Mouse (Mus musculus): ENCODE measurements around the gene Zfp260. TPM values are rescaled to one million over a fixed set of nuclear protein-coding genes. Genes with fewer than 3 reads are reported as not detected.

Zfp260 gene
- polyA plus RNA-seq, 1 experiment from 2014 or later = 10.1 TPM

- no peak overlapping the region for H3K4me2 ChIP-seq (ENCODE audit: low read depth, low read length)
- ATAC-seq (no peak), DNase-seq (no peak)
- no peak overlapping the region for H3K4me3 ChIP-seq (ENCODE audit: low read depth, low read length)
- H3K36me3 ChIP-seq (replicated peaks; ENCODE audit: insufficient read depth, low read length) = peaks cover 10% of the 10 kb centered on the region; the same call in 1 of the 2 replicates
- no peaks in the 10 kb centered on the region for H3K27me3 ChIP-seq (ENCODE audit: insufficient read depth, low read length)
- H3K9ac ChIP-seq (replicated peaks) = no peak overlapping the region
- no peaks in the 10 kb centered on the region for H3K4me1 ChIP-seq (ENCODE audit: insufficient read depth)
- no peak for TF ChIP-seq EP300 (IDR thresholded peaks at IDR 0.05; ENCODE audit: low read depth)
- peak; percentile 31 for TF ChIP-seq CTCF (IDR thresholded peaks at IDR 0.05; ENCODE audit: low read depth)
- H3K9me3 ChIP-seq (ENCODE audit: low read length) = no peaks in the 10 kb centered on the region
- no peak overlapping the region for H3K27ac ChIP-seq (ENCODE audit: low read depth)
- WGBS (ENCODE audit: insufficient replicate concordance) = 75% methylated on average over 5 of the region's 5 CpGs
Observed at GRCm38 (mm10) chr7:30064622-30065021, 30.0 kb upstream of the Zfp260 start.

DNA sequence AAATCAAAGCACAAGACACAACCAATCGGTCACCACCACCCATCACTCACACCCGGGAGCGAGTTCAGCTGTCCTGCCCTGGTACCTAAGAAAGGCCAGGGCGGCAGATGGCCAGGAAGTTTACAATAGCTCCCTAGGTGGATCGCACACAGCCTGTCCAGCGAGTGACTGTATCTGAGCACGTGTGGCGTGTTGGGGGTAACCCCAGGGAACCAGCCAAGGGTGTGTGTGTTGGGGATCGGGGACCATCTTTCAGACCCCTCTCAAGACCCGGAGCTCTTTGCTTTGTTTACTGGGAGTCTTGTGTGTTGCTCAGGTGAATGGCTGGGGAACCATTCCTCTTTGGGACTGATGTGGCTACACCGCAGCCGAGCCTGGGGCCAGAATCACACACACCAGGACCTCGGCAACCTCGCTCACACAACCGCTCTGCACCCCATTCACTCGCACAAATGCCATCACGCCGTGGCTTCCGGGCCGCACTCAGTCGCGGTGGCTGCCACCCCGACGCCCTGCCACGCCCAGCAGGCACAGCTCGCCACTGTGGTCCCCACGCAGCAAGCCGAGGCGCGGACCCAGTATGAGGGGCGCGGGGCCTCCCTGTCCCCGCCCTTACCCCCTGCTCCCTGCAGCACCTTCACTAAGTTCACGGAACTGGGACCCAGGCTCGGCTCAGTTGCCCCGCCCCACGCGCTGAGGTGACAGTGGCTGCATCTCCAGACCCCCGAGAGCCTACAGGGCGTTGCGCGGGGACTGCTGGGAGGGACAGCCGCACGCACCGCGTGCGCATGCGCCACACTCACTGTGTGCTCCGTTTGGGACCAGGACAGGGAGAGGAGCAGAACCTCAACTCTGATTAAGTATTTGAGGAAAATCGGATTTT lies 22.2 kb upstream of the Zfp260 start, which contains the start of gene Zfp82:
Gene Zfp82 (minus strand): TSS at position 755 of the 883 bp plus-strand sequence.
- no peak within 1 kb of the TSS for H3K27ac ChIP-seq (ENCODE audit: low read depth)
- no peaks in the 10 kb centered on the region; the same call in 1 of the 2 replicates for H3K36me3 ChIP-seq (replicated peaks; ENCODE audit: insufficient read depth, low read length)
- under 1% methylated on average over 50 of the region's 50 CpGs for WGBS (ENCODE audit: insufficient replicate concordance)
- ATAC-seq = peak; percentile 91
- TF ChIP-seq EP300 (IDR thresholded peaks at IDR 0.05; ENCODE audit: low read depth) (no peak), CTCF (IDR thresholded peaks at IDR 0.05; ENCODE audit: low read depth) (no peak)
- H3K27me3 ChIP-seq (ENCODE audit: insufficient read depth, low read length) = no peaks in the 10 kb centered on the region
- H3K9me3 ChIP-seq (ENCODE audit: low read length) = no peaks in the 10 kb centered on the region
- H3K9ac ChIP-seq (replicated peaks) = peak within 1 kb of the TSS; percentile 66
- H3K4me1 ChIP-seq (ENCODE audit: insufficient read depth) = peaks cover 9% of the 10 kb centered on the region
- H3K4me2 ChIP-seq (ENCODE audit: low read depth, low read length) = peak within 1 kb of the TSS; percentile 100
- peak; percentile 85 for DNase-seq
- H3K4me3 ChIP-seq (ENCODE audit: low read depth, low read length) = peak within 1 kb of the TSS; percentile 82

GRCm38 (mm10) chr7:30086524-30086923 lies 8.1 kb upstream of the Zfp260 start:
- Histone ChIP-seq H3K4me2 (ENCODE audit: low read depth, low read length) (no peak overlapping the region), H3K9ac (replicated peaks) (no peak overlapping the region), H3K4me1 (ENCODE audit: insufficient read depth) (peaks cover 14% of the 10 kb centered on the region), H3K4me3 (ENCODE audit: low read depth, low read length) (no peak overlapping the region), H3K27ac (ENCODE audit: low read depth) (no peak overlapping the region), H3K27me3 (ENCODE audit: insufficient read depth, low read length) (no peaks in the 10 kb centered on the region), H3K9me3 (ENCODE audit: low read length) (no peaks in the 10 kb centered on the region), H3K36me3 (replicated peaks; ENCODE audit: insufficient read depth, low read length) (no peaks in the 10 kb centered on the region; the same call in 1 of the 2 replicates)
- DNase-seq (no peak), ATAC-seq (no peak)
- 84% methylated on average over 9 of the region's 9 CpGs for WGBS (ENCODE audit: insufficient replicate concordance)
- no peak for TF ChIP-seq CTCF (IDR thresholded peaks at IDR 0.05; ENCODE audit: low read depth)
- no peak for TF ChIP-seq EP300 (IDR thresholded peaks at IDR 0.05; ENCODE audit: low read depth)

DNA sequence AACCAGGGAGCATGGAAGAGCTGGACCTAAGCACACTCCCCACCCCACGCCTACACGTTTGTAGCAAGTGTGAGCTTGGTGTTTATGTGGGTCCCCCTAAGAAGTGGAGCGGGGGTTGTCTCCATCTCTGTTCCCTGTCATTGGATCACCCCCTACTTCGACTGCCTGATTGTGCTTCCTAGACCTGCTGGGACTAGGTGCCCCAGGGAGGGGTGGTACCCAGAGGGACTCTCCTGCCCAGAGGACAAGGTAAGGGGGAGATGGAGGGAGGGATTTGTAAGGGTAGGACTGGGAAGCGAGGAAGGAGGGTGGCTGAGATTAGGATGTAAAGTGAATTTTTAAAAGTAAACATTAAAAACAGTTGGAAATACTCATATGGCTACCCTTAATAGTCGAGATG lies 5.2 kb upstream of the Zfp260 start:
- peaks cover 20% of the 10 kb centered on the region for H3K4me1 ChIP-seq (ENCODE audit: insufficient read depth)
- no peak for TF ChIP-seq CTCF (IDR thresholded peaks at IDR 0.05; ENCODE audit: low read depth)
- no peak for TF ChIP-seq EP300 (IDR thresholded peaks at IDR 0.05; ENCODE audit: low read depth)
- no peaks in the 10 kb centered on the region; the same call in 1 of the 2 replicates for H3K36me3 ChIP-seq (replicated peaks; ENCODE audit: insufficient read depth, low read length)
- WGBS (ENCODE audit: insufficient replicate concordance) = 14% methylated on average over 6 of the region's 6 CpGs
- H3K27ac ChIP-seq (ENCODE audit: low read depth) = peak overlapping the region; percentile 22; the same call in 1 of the 2 replicates
- no peaks in the 10 kb centered on the region for H3K27me3 ChIP-seq (ENCODE audit: insufficient read depth, low read length)
- no peaks in the 10 kb centered on the region for H3K9me3 ChIP-seq (ENCODE audit: low read length)
- DNase-seq (no peak), ATAC-seq (no peak)
- H3K4me3 ChIP-seq (ENCODE audit: low read depth, low read length) = peak overlapping the region; percentile 70
- H3K9ac ChIP-seq (replicated peaks) = peak overlapping the region; percentile 59
- peak overlapping the region; percentile 87 for H3K4me2 ChIP-seq (ENCODE audit: low read depth, low read length)

DNA sequence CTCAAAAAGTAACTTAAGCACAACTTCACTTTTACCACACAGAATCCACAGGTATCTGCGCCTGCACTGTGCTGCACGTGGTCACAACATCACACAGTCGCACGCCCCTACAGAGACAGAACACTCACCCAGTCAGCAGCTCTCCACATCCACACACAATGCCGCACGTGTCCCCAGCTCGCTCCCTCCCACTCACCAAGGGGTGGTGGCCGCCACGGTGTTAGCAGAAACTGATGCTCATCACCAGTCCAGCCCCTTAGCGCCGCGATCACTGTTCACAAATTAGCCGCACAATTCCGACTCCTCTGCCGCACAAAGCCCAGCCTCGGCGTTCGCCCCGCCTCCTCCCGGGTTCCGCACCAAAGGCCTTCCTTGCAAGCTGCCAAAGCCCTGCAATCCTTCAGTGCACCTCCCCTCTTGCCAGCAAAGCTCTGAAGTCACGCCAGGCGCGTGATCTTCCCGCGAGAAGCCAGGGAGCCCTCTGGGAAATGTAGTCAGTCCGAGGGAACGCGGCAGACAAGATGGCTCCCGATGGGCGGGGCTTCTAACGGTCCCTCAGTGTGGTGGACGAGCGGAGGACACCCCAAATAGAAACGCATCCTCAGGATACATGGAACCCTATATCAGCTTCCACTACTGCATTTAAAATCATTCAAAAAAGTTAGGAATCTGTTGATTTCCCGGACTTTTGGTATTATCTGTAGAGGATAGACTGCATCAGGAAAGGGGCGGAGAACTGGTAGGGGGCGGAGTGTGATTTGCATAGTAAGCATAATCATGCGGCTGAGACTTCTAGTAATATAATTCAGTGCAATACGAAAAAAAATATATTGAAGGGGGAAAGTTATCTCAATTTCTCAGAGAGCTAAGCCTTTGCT lies 4.2 kb upstream of the Zfp260 start, which contains the start of the genes Gm26920 and Zfp566:
Gene Gm26920 (minus strand): TSS at position 319 of the 878 bp plus-strand sequence.
Gene Zfp566 (minus strand): TSS at position 436 of the 878 bp plus-strand sequence.
- Histone ChIP-seq H3K27ac (ENCODE audit: low read depth) (peak within 1 kb of the TSS; percentile 58), H3K9me3 (ENCODE audit: low read length) (no peaks in the 10 kb centered on the region), H3K4me3 (ENCODE audit: low read depth, low read length) (peak within 1 kb of the TSS; percentile 70), H3K4me2 (ENCODE audit: low read depth, low read length) (peak within 1 kb of the TSS; percentile 87), H3K27me3 (ENCODE audit: insufficient read depth, low read length) (no peaks in the 10 kb centered on the region), H3K4me1 (ENCODE audit: insufficient read depth) (peaks cover 21% of the 10 kb centered on the region), H3K36me3 (replicated peaks; ENCODE audit: insufficient read depth, low read length) (no peaks in the 10 kb centered on the region; the same call in 1 of the 2 replicates), H3K9ac (replicated peaks) (peak within 1 kb of the TSS; percentile 59)
- WGBS (ENCODE audit: insufficient replicate concordance) = under 1% methylated on average over 40 of the region's 40 CpGs
- no peak for TF ChIP-seq CTCF (IDR thresholded peaks at IDR 0.05; ENCODE audit: low read depth)
- TF ChIP-seq EP300 (IDR thresholded peaks at IDR 0.05; ENCODE audit: low read depth) = peak; percentile 77
- peak; percentile 97 for DNase-seq
- peak; percentile 92 for ATAC-seq
